Mouse (Mus musculus): ENCODE results near the gene Dynlt1f.
"Not testable (repeated sequence)": the region's sequence is repeated elsewhere in the genome, so short reads cannot be mapped to it uniquely, and the experiment has no call there.

GRCm38 (mm10) chr17:6650904-6651565 is 4.7 kb downstream of the Dynlt1f start:
- TF ChIP-seq GATA1 (IDR thresholded peaks at IDR 0.05; ENCODE audit: borderline replicate concordance, low read length); FLI1 (IDR thresholded peaks at IDR 0.05; ENCODE audit: low read length): not testable (repeated sequence)
